Mouse (Mus musculus): ENCODE data around the gene Tmem51. TPM values are rescaled to one million over a fixed set of nuclear protein-coding genes. Genes with fewer than 3 reads are reported as not detected.
A peak's percentile ranks its signal among the peaks of the same experiment; 100 is the strongest.

Tmem51 gene
- 6.5 and 8.6 TPM in 2 replicates for polyA plus RNA-seq (2015; fragmentation: Nextera tagmentation; extraction: Ambion mirVana)

- H3K36me3 ChIP-seq (ENCODE audit: control insufficient read depth, insufficient read depth) = no peaks in the 10 kb centered on the region
- WGBS = under 1% methylated on average over 52 of the region's 52 CpGs
- peak within 1 kb of the TSS; percentile 53 for H3K4me3 ChIP-seq (replicated peaks; ENCODE audit: low read length)
- peak within 1 kb of the TSS; percentile 87 for H3K4me2 ChIP-seq (ENCODE audit: low read length)
- peaks cover 19% of the 10 kb centered on the region for H3K27me3 ChIP-seq (replicated peaks; ENCODE audit: control insufficient read depth, insufficient read depth, low read length)
- no peak within 1 kb of the TSS for H3K27ac ChIP-seq (ENCODE audit: low read length)
- H3K9me3 ChIP-seq (ENCODE audit: control insufficient read depth, low read length) = no peaks in the 10 kb centered on the region
- H3K9ac ChIP-seq (replicated peaks; ENCODE audit: low read depth, low read length) = peak within 1 kb of the TSS; percentile 57
- peak; percentile 75 for ATAC-seq
- peaks cover 21% of the 10 kb centered on the region for H3K4me1 ChIP-seq (replicated peaks; ENCODE audit: control insufficient read depth, insufficient read depth, low read length)
Observed at GRCm38 (mm10) chr4:142084131-142084899, at the start of gene Tmem51. Tmem51 (minus strand) TSS chr4:142084304.

GRCm38 (mm10) chr4:142130162-142130561 lies 46.1 kb upstream of the Tmem51 start:
- Histone ChIP-seq H3K27ac (ENCODE audit: low read length) (no peak overlapping the region), H3K27me3 (replicated peaks; ENCODE audit: control insufficient read depth, insufficient read depth, low read length) (no peaks in the 10 kb centered on the region), H3K9me3 (ENCODE audit: control insufficient read depth, low read length) (no peaks in the 10 kb centered on the region), H3K4me3 (replicated peaks; ENCODE audit: low read length) (no peak overlapping the region), H3K4me2 (ENCODE audit: low read length) (no peak overlapping the region), H3K36me3 (ENCODE audit: control insufficient read depth, insufficient read depth) (no peaks in the 10 kb centered on the region), H3K9ac (replicated peaks; ENCODE audit: low read depth, low read length) (no peak overlapping the region), H3K4me1 (replicated peaks; ENCODE audit: control insufficient read depth, insufficient read depth, low read length) (peaks cover 4% of the 10 kb centered on the region; the same call in 1 of the 2 replicates)
- ATAC-seq = no peak; the same call in 1 of the 2 replicates
- 47% methylated on average over 5 of the region's 5 CpGs for WGBS

- Histone ChIP-seq H3K27me3 (replicated peaks; ENCODE audit: control insufficient read depth, insufficient read depth, low read length) (no peaks in the 10 kb centered on the region), H3K9me3 (ENCODE audit: control insufficient read depth, low read length) (no peaks in the 10 kb centered on the region), H3K4me1 (replicated peaks; ENCODE audit: control insufficient read depth, insufficient read depth, low read length) (peaks cover 4% of the 10 kb centered on the region; the same call in 1 of the 2 replicates), H3K27ac (ENCODE audit: low read length) (no peak overlapping the region), H3K4me2 (ENCODE audit: low read length) (no peak overlapping the region), H3K4me3 (replicated peaks; ENCODE audit: low read length) (no peak overlapping the region), H3K9ac (replicated peaks; ENCODE audit: low read depth, low read length) (no peak overlapping the region), H3K36me3 (ENCODE audit: control insufficient read depth, insufficient read depth) (no peaks in the 10 kb centered on the region)
- WGBS = 91% methylated on average over 6 of the region's 6 CpGs
- no peak for ATAC-seq
Observed at GRCm38 (mm10) chr4:142127275-142127788, 43.2 kb upstream of the Tmem51 start.

DNA sequence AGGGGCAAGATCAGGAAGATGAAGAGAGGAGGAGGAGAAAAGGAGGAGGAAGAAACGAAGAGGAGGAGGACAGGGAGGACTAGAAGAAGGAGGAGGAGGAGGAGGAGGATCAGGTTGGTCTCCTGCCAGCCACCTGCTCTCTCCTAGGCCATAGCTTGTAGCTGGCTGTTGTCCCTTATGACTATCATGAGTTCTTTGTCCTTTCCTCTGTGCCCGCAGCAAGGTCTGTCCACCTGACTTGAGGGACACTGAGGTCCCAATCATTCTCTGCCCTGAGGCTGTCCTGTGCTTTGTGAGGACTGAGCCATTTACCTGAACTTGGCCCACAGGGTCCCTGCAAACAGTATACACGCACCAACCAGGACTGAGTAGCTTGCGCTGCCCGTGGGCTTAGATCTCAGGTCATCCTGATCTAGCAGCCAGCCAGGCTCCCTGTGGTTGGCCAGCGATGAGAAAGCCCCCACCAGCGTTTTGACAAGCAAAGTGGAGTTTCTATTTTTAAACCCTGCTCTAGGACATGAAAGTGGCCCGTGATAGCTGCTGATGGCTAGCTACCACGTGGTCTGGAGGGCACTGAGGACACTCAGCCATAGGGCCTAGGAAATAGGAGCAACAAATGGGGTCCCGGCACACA lies 42.7 kb upstream of the Tmem51 start:
- Histone ChIP-seq H3K36me3 (ENCODE audit: control insufficient read depth, insufficient read depth) (no peaks in the 10 kb centered on the region), H3K4me3 (replicated peaks; ENCODE audit: low read length) (no peak overlapping the region), H3K9me3 (ENCODE audit: control insufficient read depth, low read length) (no peaks in the 10 kb centered on the region), H3K27ac (ENCODE audit: low read length) (no peak overlapping the region), H3K9ac (replicated peaks; ENCODE audit: low read depth, low read length) (no peak overlapping the region), H3K27me3 (replicated peaks; ENCODE audit: control insufficient read depth, insufficient read depth, low read length) (no peaks in the 10 kb centered on the region), H3K4me2 (ENCODE audit: low read length) (no peak overlapping the region), H3K4me1 (replicated peaks; ENCODE audit: control insufficient read depth, insufficient read depth, low read length) (peaks cover 4% of the 10 kb centered on the region; the same call in 1 of the 2 replicates)
- WGBS = 74% methylated on average over 10 of the region's 10 CpGs
- no peak for ATAC-seq

DNA sequence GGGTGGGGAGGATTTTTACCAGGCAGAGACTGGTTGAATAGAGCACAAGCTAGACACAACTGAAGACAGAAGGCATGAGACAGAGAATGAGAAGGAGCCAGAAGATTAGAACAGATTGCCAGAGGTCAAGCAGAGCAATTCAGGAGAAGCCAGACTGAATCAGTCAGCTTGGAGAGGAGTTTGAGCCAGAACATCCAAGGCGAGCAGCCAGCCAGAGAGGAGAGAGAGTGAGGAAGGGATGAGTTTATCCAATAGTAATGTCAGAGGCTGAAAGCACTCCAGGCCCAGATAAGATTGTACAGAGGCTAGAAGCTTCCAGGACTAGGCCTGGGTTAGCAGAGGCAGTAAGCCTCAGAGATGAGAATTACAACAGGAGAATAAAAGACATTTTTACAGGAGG lies 37.1 kb upstream of the Tmem51 start:
- WGBS = 45% methylated on average over 1 of the region's 1 CpGs
- H3K27ac ChIP-seq (ENCODE audit: low read length) = no peak overlapping the region
- H3K27me3 ChIP-seq (replicated peaks; ENCODE audit: control insufficient read depth, insufficient read depth, low read length) = no peaks in the 10 kb centered on the region
- no peak for ATAC-seq
- H3K9me3 ChIP-seq (ENCODE audit: control insufficient read depth, low read length) = no peaks in the 10 kb centered on the region
- H3K36me3 ChIP-seq (ENCODE audit: control insufficient read depth, insufficient read depth) = no peaks in the 10 kb centered on the region
- no peak overlapping the region for H3K9ac ChIP-seq (replicated peaks; ENCODE audit: low read depth, low read length)
- H3K4me3 ChIP-seq (replicated peaks; ENCODE audit: low read length) = no peak overlapping the region
- H3K4me1 ChIP-seq (replicated peaks; ENCODE audit: control insufficient read depth, insufficient read depth, low read length) = peaks cover 9% of the 10 kb centered on the region
- H3K4me2 ChIP-seq (ENCODE audit: low read length) = no peak overlapping the region

- peaks cover 12% of the 10 kb centered on the region for H3K4me1 ChIP-seq (replicated peaks; ENCODE audit: control insufficient read depth, insufficient read depth, low read length)
- no peak overlapping the region for H3K27ac ChIP-seq (ENCODE audit: low read length)
- WGBS = 49% methylated on average over 7 of the region's 7 CpGs
- H3K36me3 ChIP-seq (ENCODE audit: control insufficient read depth, insufficient read depth) = no peaks in the 10 kb centered on the region
- H3K9me3 ChIP-seq (ENCODE audit: control insufficient read depth, low read length) = no peaks in the 10 kb centered on the region
- no peak overlapping the region for H3K9ac ChIP-seq (replicated peaks; ENCODE audit: low read depth, low read length)
- H3K27me3 ChIP-seq (replicated peaks; ENCODE audit: control insufficient read depth, insufficient read depth, low read length) = no peaks in the 10 kb centered on the region
- ATAC-seq = no peak; the same call in 1 of the 2 replicates
- no peak overlapping the region for H3K4me3 ChIP-seq (replicated peaks; ENCODE audit: low read length)
- H3K4me2 ChIP-seq (ENCODE audit: low read length) = no peak overlapping the region
Observed at GRCm38 (mm10) chr4:142118522-142118921, 34.4 kb upstream of the Tmem51 start.

DNA sequence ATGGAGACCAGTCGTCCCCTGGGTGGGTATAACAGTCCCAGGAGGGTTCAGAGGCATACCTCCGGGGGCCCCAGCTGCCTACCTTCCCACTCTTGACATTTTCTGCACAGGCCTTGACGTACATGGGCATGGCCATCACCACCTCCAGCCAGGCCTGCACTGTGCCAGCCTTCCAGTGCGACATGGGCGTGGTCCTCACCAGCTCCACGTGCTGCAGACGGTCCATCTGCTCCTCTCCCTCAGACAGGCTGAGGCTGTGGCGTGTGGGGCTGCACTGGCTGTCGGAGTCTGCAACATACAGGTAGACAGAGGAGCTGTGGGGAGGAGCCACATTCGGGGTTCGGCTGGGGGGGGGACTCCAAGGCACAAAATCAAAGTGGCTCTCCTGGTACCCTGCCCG lies 33.9 kb upstream of the Tmem51 start:
- Histone ChIP-seq H3K27ac (ENCODE audit: low read length) (no peak overlapping the region), H3K4me2 (ENCODE audit: low read length) (no peak overlapping the region), H3K9me3 (ENCODE audit: control insufficient read depth, low read length) (no peaks in the 10 kb centered on the region), H3K27me3 (replicated peaks; ENCODE audit: control insufficient read depth, insufficient read depth, low read length) (no peaks in the 10 kb centered on the region), H3K36me3 (ENCODE audit: control insufficient read depth, insufficient read depth) (no peaks in the 10 kb centered on the region), H3K4me1 (replicated peaks; ENCODE audit: control insufficient read depth, insufficient read depth, low read length) (peaks cover 12% of the 10 kb centered on the region), H3K4me3 (replicated peaks; ENCODE audit: low read length) (no peak overlapping the region), H3K9ac (replicated peaks; ENCODE audit: low read depth, low read length) (no peak overlapping the region)
- no peak; the same call in 1 of the 2 replicates for ATAC-seq
- 88% methylated on average over 12 of the region's 12 CpGs for WGBS

DNA sequence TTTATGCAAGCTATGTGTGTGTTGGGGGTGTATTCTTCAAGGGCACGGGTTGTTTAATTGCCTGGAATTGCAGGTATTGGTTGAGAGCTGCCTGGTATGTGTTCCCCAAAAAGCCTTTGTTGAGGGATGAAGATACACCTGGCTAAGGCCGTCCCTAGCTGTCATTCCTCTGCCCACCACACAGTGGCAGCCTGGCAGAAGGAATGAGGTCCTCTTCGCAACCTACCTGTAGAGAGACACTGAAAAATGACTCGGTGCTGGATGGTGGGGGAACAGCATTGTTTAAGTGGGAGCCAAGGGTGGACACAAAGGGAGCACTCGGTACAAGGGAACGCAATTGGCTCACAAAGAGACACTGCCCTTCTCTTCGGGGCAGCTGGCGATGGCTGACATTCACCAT lies 29.2 kb upstream of the Tmem51 start:
- no peak; the same call in 1 of the 2 replicates for ATAC-seq
- no peaks in the 10 kb centered on the region for H3K27me3 ChIP-seq (replicated peaks; ENCODE audit: control insufficient read depth, insufficient read depth, low read length)
- H3K27ac ChIP-seq (ENCODE audit: low read length) = no peak overlapping the region
- no peak overlapping the region for H3K9ac ChIP-seq (replicated peaks; ENCODE audit: low read depth, low read length)
- 36% methylated on average over 8 of the region's 8 CpGs for WGBS
- peaks cover 3% of the 10 kb centered on the region; the same call in 1 of the 2 replicates for H3K36me3 ChIP-seq (ENCODE audit: control insufficient read depth, insufficient read depth)
- no peak overlapping the region for H3K4me2 ChIP-seq (ENCODE audit: low read length)
- H3K4me3 ChIP-seq (replicated peaks; ENCODE audit: low read length) = no peak overlapping the region
- peaks cover 5% of the 10 kb centered on the region; the same call in 1 of the 2 replicates for H3K4me1 ChIP-seq (replicated peaks; ENCODE audit: control insufficient read depth, insufficient read depth, low read length)
- no peaks in the 10 kb centered on the region for H3K9me3 ChIP-seq (ENCODE audit: control insufficient read depth, low read length)

DNA sequence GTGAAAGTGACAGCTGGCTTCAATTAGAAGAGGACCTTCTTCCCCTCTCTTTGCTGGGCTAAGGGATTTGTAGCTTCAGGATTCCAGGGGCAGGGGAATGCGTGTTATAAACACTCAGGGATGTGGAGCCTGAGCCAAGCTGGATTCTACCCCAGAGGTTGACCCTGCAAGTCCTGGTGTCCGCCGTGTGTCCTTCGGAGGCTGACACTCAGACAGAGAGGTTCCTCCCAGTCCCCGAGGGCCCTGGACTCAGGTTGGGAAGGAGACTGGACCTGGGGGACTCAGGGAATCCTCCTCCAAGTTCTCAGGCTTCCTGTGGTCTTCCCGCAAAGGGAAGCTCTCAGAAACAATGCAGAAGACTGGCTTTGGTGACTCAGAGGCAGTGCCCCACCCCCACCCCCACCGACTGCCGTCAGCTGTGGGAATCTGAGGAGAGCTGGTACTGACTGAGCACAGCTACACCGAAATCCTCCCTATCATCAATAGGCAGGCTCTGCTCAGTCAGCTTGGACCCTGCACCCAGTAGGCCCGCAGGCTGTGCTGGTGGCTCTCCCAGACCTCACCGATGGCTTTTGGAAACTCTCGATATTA lies 19.1 kb upstream of the Tmem51 start:
- no peaks in the 10 kb centered on the region for H3K4me1 ChIP-seq (replicated peaks; ENCODE audit: control insufficient read depth, insufficient read depth, low read length)
- H3K27ac ChIP-seq (ENCODE audit: low read length) = no peak overlapping the region
- H3K4me2 ChIP-seq (ENCODE audit: low read length) = no peak overlapping the region
- no peaks in the 10 kb centered on the region for H3K27me3 ChIP-seq (replicated peaks; ENCODE audit: control insufficient read depth, insufficient read depth, low read length)
- H3K9me3 ChIP-seq (ENCODE audit: control insufficient read depth, low read length) = no peaks in the 10 kb centered on the region
- peaks cover 3% of the 10 kb centered on the region; the same call in 1 of the 2 replicates for H3K36me3 ChIP-seq (ENCODE audit: control insufficient read depth, insufficient read depth)
- ATAC-seq = no peak
- 64% methylated on average over 12 of the region's 12 CpGs for WGBS
- H3K9ac ChIP-seq (replicated peaks; ENCODE audit: low read depth, low read length) = no peak overlapping the region
- H3K4me3 ChIP-seq (replicated peaks; ENCODE audit: low read length) = no peak overlapping the region

Measured in forebrain, embryonic 16.5 days (tissue).